Mouse (Mus musculus) fibroblast of lung, adult 2 months (primary cell): ENCODE data around the gene Washc3.

Experiments
- DNase-seq: peaks from one replicate; pipeline ENCODE4 v3.0.0-alpha.2; 2011; ENCODE audit warnings: low read depth

The Washc3 gene

GRCm38 (mm10) chr10:88200951-88201638 is at the start of gene Washc3:
Gene Washc3, plus strand, starts transcription at chr10:88201093.
- peak; percentile 71 for DNase-seq

- DNase-seq: peak; percentile 22
Observed at GRCm38 (mm10) chr10:88151658-88152057, 49.2 kb upstream of the Washc3 start.

DNA sequence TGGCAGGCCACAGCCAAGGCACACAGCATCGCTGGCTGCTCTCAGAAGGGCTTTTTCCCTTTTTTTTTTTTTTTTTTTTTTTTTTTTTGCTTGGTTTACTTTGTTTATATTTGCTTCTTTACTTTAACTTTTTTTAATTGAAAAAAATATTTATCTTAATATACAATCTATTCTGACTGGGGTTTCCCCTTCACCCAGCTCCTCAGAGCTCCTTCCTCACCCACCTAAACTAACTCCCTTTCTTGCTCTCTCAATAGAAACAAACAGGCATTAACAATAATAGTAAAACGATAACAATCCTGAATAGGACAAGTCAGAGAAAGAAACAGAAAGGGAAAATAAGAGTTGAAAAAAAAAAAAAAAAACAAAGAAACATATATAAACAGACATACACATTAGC is 38.8 kb upstream of the Washc3 start:
- DNase-seq: no peak

DNA sequence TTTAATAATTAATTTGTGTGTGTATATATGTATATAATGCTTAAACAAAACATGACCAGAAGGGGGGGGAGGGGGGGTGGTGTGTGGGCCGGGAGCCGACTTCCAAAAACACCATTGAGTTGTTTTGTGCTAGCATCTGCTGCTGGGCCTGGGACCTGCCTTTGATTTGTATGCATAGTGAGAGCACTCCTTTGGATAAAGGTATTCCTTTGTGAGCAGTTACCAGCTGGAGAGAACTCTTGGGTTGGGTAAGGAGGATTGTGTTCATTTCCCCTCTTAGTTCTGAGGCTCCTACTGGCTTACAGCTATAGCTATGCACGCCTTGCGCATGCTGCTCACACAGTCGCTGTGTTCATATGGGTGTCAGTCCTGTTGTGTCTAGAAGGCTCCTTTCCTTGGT is 38.2 kb upstream of the Washc3 start:
- no peak for DNase-seq

DNA sequence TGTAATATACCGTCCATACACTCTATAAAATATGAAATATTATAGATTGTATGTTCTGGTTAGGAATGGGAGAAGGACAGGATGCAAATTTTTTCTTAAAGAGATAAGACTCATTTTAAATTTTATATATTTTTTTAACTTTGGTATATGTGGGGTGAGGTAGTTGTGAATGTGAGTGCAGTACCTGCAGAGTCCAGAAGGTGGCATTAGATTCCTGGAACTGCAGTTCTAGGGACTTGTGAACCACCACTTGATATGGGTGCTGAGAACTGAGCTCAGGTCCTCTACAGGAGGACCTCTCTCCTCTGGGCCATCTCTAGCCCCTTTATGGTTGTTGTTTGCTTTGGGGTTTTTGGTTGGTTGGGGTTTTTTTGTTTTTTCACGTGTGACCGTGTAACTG is 34.7 kb upstream of the Washc3 start:
- DNase-seq: no peak

DNA sequence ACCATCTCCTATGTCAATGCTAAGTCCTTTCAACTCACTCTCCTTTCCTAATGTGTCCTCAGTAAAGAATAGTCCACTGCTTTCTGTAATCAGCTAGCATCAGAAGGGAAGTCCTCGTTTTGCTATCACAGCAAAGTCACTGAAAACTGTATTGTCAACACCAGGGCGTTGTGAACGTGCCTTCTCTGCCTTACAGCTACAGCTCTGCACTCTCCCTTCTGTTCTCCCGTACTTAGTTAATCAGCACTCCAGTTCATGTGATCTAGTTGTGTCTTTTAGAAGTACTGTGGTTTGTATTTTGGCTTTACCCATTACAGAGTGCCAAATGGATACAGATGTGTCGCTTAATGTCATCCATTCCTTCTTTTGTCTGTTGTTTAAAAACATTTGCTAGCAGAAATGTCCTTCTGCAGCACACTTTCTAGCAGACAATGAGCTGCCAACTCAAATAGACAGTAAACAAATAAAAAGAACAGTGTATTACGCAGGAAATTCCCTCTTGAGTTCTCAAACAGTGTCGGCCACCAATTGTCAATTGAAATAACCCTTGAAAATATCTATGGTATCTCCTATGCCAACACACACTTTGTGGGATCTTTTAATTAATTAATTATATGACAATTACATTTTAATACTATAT is 33.3 kb upstream of the Washc3 start:
- DNase-seq: no peak

DNA sequence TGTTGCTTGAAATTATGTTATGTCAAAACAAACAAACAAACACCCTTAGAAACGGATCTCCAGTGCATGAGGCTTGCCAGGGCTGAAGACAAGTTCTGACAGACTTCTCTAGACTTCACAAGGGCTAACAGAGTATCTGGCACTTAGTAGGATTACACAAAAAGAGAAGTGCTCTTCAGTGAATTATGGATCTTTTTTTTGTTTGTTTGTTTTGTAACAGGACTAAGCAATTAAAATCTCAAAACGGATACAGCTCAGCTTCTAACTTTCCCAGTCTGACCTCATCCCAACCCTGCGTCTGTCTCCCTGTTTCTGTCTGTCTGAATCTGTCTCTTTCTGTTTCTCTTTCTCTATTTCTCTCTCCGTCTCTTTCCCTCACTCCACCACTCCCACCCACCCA is 352 bp upstream of the Washc3 start:
- no peak for DNase-seq

- DNase-seq: no peak
Observed at GRCm38 (mm10) chr10:88201650-88202049, 757 bp downstream of the Washc3 start.

- no peak for DNase-seq
Observed at GRCm38 (mm10) chr10:88202581-88202980, 1.7 kb downstream of the Washc3 start.

GRCm38 (mm10) chr10:88203236-88203635 is 2.3 kb downstream of the Washc3 start:
- DNase-seq: no peak

- DNase-seq: no peak
Observed at GRCm38 (mm10) chr10:88212644-88213043, 11.8 kb downstream of the Washc3 start.

GRCm38 (mm10) chr10:88214800-88215514 is 14.1 kb downstream of the Washc3 start:
- DNase-seq: no peak

GRCm38 (mm10) chr10:88218161-88218560 is 17.3 kb downstream of the Washc3 start:
- no peak for DNase-seq

DNA sequence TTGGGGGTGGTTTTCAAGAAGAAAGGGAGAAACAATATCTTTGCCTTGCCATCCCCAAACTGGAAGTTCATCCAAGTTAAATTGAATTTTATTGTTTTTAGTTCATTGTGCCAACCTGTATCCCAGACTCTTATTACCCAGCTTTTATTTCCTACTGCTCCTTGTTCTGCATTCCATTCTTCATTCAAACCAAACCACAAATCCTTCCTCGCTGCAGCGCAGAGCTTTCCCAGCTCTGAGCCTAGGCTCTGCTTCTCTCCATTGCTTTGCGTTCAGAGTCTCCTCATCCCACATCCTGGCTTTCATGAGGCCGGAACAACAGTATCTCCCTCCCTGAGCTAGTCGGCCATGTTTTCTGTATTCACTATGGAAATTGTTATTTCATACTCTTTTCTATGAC is 20.8 kb downstream of the Washc3 start:
- DNase-seq: peak; percentile 35

- peak; percentile 48 for DNase-seq
Observed at GRCm38 (mm10) chr10:88225421-88225820, 24.5 kb downstream of the Washc3 start.

GRCm38 (mm10) chr10:88227962-88228361 is 27.1 kb downstream of the Washc3 start:
- DNase-seq: no peak

- DNase-seq: no peak
Observed at GRCm38 (mm10) chr10:88228521-88229017, 27.7 kb downstream of the Washc3 start.

DNA sequence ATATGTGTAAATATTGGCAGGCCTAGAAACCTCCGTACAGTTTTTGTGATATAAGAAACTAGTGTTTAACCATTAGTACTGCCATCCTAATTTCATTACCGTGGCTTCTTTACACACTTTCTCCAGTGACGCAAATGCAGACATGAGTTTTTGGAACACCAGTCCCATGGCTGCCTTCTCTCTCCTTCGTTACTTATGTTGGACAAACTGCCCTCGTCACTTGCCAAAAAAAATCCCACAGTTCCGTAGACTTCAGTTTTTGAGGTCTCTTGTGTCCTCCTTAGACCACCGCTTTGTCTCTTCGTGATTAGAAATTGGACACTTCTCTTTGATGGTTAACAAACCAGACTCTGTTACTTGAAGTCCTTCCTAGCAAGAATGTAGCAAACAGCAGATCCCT is 30.8 kb downstream of the Washc3 start:
- DNase-seq: no peak

DNA sequence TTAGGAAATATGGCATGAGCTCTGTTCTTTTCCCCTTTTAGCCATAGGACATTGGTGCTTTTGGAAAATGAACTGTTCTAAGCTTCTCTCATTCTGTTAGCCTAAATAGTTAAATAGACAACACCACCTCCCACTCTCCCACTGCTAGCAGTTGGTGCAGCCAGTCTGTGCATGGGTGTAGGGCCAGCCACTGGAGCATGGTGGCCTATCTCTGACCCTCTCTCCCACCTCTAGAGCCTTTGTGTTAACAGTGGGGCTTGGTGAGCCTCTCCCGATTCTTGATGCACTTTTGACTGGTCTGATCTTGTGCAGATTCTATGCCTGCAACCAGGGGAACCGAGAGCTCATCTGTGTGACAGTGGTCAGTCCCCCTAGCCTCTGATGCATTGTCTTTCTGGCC is 31.9 kb downstream of the Washc3 start:
- no peak for DNase-seq

- DNase-seq: no peak
Observed at GRCm38 (mm10) chr10:88244681-88245080, 43.8 kb downstream of the Washc3 start.

DNA sequence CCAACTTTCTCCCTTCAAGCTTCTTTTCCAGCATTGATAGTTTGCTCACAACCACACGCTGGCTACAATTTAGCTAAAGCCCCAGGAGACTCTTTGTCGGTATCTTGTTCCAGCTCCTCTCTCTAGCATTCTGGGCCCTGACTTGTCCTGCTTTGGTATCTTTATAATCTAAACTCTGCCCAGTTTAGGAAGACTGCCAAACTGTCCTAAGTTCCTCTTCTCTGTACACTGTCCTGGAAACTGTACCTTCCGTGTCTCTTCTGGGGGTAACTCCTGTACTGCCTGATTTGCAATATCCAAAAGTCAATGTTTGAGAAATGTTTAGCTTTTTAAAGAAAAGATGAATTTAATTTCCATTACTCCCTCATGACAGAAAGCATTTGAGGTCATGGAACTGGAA is 49.4 kb downstream of the Washc3 start:
- no peak for DNase-seq

DNA sequence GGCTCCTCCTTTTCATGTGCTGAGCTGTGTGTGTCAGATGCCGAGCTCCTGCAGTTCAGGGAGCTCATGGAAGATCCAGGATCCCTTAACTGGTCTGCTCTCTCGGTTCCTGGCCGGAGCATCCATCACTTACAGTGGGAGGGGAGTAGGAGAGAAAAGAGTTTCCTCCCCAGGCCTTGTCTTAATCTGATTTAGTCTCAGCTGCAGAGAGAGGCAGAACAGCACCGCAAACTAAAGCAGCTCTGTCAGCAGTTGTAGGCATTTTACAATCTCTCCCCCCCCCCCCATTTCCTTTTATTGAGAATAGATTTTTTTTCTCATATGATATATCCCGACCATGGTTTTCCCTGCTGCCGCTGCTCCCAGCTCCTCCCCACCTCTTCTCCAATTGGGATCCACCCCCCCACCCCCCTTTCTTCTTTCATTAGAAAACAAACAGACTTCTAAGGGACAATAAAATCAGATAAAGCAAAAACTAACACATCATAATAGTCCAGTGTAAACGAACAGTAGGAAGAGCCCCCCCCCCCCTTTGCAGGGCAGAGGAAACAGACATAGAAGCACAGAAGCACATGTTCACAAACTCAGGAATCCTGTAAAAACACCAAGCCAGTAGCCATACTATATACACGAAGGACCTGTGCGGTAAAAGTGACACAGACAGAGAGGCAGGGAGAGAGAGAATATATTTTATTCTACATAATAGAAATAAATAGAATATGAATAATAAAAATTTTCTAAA is 51.4 kb downstream of the Washc3 start:
- no peak for DNase-seq
